Mouse (Mus musculus) right cerebral cortex, postnatal 14 days (tissue): ENCODE data around the gene Rgl1.
A peak's percentile ranks its signal among the peaks of the same experiment; 100 is the strongest.
"Not testable (repeated sequence)": the region's sequence is repeated elsewhere in the genome, so short reads cannot be mapped to it uniquely, and the experiment has no call there.

Experiments
- DNase-seq: peaks from one replicate; pipeline ENCODE4 v3.0.0; 2022

Gene Rgl1

DNA sequence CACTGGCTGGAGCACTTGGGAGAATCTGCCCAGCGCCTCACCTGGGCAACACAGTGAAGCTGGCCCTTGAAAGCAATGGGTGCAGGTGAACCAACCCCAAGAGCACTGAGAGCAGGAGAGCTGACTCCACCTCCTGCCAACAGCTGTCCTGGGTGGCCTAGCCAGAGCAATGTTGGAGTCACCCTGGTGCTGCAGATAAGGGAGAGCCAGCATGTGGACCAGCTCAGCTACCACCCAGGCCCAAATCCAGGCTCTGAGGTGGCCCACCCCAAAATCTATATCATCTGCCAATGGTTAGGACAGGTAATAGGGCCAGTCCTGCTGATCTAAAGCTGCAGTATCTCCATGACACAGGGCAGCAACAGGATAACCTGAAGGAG lies 114.7 kb downstream of the Rgl1 start:
- DNase-seq: no peak

DNA sequence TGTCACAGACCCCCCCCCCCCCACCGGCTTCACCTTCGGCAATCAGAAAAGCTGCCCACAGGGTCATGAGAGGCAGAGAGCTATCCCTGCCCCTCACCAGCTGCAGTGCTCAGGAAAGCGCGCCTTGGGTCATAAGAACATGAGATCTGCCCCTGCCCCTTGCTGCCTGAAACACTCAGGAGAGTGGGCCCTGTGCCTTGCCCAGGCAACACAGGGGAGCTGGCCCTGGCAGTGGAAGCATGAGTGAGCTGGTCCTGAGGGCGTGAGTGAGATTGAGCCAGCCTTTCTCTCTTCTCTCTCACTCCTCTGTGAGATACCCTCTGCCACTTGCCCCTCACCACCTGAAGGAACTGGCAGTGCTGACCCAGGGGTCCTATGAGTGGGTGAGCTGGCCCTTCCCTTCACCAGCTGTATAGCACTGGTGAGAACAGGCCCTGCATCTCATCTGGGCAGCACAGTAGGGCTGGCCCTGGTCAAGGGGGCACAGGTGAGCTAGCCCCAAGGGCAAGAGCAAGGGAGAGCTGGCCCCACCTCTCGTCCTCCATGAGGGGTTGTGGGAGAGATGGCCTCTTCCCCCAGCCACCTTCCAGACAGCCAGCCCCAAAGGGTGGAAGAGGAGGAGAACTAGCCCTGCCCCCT lies 115.2 kb downstream of the Rgl1 start:
- no peak for DNase-seq

DNA sequence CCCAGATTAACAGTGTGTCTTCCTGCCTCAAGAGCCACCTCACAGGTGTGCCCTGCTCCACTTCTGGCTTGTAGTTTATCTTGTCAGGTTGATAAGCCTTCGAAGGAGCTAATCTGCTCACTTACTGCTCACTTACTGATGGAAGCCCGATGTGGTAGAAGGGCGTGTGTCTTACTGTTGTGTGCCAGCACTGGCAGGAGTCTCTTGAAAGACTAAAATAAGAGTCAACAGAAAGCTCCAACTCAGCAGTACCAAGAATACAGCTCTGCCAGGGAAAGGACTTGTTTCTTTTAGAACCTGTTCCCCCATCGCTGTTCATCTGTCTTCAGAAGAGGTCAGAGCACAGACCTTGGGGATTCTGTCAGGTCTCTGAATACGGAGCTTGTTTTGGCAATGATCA lies 118.1 kb downstream of the Rgl1 start:
- no peak for DNase-seq

DNA sequence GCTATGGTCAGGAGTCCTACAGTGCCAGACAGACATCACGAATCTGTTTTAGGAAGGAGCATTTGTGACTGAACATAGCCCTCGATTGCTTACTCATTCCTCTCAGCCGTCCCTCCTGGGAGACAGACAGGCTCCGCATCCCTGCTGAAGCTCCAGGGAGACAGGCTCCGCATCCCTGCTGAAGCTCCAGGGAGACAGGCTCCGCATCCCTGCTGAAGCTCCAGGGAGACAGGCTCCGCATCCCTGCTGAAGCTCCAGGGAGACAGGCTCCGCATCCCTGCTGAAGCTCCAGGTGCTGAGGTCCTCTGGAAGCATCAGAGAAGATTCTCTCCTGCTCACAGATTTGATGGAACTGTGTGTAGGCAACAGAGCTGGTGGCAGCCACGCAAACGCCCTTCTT lies 123.9 kb downstream of the Rgl1 start:
- not testable (repeated sequence) for DNase-seq

DNA sequence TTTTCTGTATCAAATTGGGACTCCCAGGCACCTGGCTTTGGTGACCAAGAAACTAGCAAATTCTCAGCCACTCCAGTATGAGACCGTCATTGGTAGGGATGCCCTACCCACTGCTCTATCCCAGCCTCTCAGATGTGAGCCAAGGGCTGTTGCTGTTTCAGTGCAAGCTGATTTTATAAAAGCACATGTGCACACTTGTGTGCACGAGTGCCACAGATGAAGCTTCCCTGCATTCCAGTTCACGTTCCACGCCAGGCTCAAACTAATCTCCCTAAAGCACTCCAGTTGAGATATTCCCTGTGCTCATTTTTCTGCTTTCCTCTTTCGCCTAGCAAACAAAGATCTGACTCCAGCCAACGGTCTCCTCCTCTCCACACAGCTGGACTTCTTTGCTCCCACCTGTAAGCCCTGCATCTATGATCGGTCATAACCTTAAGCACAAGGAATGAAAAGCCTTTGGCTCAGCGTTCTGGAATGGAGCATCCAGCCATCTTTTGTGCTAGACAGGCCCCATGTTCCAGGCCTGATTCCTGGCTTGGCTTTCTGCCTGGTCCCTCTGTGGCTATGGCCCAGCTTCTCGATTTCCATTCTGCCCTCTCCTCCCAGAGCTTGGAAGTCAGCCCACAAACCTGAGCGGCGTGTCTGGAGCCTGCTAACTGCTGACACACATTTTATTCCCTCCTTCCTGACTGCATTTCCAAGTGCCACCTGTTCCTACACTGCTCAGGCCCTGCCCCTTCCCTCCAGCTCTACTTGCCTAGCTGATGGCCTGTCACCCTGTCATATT lies 125.8 kb downstream of the Rgl1 start:
- peak; percentile 54 for DNase-seq

DNA sequence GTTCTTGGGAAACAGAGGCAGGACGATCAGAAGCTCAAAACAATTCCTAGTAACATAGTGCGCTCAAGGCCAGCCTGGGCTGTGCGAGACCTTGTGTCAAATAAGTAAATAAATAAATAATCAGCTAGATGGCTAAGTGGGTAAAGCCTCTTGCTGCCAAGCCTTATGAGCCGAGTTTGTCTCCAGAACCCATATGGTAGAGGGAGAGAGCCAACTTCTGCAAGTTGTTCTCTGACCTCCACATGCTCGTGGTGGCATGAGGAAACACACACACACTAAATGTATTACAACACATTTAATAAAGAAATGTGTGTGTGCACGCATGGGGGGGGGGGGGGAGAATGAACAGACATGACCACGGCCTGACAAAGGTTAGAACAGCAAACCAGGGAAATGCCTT lies 126.8 kb downstream of the Rgl1 start:
- DNase-seq: no peak

DNA sequence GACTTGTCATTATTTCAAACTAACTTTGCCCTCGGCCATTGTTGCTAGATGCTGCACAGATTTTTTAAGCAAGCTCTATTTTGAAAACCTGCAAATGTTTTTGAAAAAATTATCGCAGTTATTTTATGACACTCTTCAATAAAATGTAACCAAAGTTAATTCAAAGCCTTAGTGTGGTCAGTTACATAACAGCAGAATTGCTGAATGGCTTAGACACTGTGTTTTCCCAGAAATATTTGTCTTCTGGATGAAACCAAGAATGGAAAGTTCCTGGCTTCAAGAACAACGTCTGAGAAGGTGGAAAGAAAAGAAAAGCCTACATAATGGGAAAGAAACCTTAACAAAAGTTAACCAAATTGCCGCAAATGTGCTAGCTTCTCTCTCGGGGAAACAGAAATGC lies 131.5 kb downstream of the Rgl1 start:
- DNase-seq: no peak

DNA sequence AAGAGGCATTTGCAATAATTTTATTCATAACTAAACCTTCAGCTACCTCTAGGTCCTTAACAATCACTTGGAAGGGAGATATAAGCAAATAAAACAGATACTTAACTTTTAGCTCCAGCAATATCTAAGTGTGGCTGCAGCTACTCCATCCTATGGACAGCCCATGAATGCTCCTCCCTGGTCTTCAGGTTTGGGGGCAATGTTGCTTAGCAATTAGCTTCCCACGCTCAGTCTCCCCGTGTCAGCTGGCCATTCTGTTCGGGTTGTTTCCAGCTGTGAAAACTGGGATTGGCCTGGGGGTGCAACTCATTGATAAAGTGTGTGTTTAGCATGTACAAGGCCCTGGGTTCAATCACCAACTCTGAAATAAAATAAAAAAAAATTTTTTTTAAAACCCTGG lies 136.4 kb downstream of the Rgl1 start:
- DNase-seq: no peak

DNA sequence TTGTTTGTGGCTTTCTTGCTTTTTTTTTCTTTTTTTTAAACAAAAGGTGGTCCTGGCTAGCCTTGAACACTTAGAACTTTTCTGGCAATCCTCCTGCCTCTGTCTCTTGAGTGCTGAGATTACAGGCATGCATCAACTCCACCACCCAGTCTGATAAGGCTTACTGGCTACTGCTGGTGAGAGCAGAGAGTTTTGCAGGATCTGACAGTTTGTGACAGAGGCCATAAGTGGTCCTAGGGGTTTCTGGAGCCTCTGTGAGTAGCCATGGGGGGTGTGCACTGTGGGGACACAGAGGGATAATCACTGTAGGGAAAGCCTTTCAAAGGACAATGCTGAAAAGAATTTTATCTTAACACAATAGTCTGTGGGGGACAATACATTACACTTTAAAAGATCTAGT lies 140.5 kb downstream of the Rgl1 start:
- DNase-seq: no peak

DNA sequence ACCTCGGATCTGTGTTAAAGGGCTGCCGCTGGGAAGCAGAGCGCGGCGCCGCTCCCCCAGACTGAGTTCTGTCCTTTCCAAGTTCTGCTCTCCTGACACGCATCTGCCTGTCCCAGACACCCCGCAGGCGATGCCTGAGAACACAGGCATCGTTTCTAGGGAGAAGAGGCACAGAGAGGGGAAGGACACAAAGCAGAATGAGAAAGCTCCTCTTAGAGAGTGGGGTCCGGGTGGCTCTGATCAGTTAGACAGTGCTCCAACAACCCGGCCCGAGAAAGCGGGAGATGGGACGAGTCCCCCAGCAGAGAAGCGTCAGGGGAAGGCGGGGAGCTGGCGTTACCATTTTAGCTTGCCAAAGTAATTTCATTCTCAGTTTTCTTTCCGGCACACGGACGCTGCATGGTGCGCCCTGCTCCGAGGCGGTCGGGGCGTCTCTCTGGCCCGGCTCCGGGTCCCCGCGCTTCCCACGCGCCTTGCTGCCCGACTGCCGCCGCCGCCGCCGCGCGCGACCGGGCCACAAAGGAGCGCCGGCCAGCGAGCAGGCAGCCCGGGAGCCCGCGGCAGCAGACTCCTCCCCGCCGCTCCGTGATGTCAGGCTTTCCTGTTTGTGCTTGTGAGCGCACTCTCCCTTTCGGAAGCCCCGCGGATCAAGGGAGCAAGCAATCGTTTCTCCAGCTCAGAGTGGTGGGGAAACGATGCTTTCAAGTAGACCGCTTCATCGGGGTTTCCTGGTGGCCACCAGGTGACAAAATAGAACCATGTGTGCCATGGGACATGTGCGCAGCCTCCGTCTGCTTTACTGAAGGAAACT lies 141.3 kb downstream of the Rgl1 start:
- peak; percentile 46 for DNase-seq

DNA sequence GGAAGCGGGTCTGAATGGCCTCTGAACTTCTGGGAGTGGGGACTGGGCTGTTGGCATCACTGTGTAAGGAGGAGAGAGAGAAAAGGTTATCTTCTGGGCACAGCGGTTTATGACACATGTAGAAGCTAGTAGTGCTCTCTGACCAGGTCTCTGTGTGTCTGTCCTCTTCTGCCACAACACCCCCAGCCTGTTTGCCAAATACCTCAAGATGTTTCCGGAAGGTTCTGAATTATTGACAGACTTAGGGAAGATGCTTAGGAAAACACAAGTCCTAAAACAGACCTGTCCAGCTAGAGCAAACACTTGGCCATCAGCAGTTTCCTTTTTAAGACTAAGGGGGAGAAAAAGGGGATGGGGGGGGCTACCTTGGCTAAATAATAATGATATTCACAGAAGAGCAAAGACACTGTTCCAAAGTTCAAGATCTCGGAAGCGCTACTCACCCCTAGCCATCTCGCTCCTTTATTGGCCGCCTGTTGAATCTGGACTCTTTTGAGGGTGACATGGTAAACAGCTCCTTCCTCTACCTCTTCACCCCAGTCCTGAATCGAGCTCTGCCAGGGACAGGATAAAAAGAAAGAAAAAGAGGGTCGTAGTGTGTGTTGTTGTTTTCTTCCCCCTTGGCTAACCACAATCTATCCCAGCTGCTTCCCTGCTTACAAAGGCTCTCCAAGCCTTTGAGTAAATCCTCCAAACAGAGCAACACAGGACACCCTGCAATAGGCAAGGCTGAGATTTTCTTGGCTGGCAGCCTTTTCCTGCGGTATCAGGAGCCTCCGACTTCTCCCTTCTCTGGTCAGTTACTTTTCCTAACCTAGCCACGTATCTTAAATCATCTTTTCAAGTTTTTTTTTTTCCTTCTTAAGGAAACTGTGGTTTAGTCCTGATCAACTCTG lies 142.5 kb downstream of the Rgl1 start:
- DNase-seq: no peak

DNA sequence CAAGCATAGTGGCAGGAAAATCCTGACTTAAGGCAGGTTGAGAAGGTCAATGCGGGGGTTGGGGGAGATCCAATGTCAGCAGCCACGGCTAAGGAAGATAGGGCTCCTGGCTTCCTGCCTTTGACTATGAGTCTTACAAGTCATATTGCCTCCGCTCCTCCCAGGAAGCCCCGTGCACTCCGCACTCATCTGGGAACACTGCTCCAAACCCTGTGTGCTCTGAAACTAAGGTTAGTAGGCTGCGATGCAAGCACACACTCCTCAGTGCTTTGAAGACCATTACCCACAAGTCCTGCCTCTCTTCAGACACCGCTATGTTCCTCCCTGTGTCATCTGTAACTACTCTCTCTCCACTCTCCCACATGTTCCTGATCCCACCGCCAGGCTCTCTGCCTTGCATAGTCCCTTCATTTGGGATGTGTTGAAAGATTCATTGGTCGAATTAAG lies 143.4 kb downstream of the Rgl1 start:
- no peak for DNase-seq

DNA sequence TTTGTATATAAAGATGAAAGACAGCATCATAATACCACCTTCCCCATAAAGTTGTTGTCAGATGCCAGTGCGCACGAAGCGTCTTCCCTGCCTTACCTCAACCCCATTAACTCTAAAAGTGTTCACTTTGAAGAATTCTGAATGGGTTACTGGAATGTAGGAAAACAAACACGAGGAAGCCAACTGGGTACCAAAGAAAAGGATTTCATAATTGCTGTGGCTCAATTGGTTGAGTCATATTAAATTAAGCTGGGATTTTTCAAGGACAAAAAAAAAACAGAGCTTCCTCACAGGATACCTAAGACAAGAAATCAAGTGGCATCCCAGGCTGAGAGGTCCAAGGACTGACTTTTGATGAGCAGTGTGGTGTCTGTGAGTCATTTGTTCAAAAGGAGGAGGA lies 144.5 kb downstream of the Rgl1 start:
- no peak for DNase-seq

DNA sequence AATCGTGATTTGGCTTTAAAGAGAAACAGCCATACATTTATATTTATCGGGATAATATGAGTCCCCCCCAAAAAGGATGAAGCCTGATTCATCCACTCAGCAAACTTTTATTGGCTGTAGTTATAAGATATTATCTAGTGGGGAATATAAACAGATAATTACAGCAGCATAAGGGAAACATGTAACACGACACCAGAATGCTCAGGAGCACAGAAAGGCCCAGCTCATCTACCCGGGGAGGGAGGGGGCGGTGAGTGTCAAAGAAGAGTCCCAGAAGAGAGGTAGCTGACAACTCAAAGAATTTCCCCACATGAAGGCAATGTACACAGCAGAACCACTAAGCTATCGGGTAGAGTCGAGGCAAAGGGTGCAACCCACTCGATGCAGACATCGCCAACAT lies 146.8 kb downstream of the Rgl1 start:
- no peak for DNase-seq

DNA sequence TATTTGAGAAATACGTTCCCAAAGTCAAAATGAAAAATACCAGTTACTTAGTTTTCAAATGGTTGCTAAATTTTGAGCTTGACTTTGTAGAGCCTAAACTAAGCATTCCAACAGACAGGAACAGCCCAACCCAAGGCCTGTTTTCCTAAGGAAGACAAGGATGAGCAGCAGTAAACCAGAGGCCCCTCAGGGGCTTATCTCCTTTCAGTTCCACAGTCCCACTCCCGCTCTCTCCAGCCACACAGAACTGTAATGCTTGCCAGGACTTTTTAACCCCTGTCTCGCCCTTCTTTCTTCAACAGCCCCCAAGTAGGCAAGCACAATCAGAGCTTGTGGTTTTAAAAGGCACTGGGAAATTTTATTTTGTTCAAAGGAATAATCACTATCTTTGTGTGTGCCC lies 147.3 kb downstream of the Rgl1 start:
- no peak for DNase-seq

DNA sequence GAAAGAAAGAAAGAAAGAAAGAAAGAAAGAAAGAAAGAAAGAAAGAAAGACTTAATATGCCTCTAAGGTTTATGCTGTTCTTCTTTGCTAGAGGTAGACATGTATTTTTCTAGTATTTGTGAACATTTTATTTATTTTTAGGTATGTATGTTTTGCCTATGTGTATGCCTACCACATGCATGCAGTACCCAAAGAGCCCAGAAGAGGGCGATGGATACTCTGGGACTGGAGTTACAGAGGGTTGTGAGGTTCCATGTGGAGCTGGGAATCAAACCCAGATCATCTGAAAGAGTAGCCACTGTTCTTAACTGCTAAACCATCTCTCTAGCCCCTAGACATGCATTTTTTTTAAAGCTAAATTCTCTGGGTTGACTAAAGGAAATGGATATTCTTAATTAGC lies 147.8 kb downstream of the Rgl1 start:
- no peak for DNase-seq

DNA sequence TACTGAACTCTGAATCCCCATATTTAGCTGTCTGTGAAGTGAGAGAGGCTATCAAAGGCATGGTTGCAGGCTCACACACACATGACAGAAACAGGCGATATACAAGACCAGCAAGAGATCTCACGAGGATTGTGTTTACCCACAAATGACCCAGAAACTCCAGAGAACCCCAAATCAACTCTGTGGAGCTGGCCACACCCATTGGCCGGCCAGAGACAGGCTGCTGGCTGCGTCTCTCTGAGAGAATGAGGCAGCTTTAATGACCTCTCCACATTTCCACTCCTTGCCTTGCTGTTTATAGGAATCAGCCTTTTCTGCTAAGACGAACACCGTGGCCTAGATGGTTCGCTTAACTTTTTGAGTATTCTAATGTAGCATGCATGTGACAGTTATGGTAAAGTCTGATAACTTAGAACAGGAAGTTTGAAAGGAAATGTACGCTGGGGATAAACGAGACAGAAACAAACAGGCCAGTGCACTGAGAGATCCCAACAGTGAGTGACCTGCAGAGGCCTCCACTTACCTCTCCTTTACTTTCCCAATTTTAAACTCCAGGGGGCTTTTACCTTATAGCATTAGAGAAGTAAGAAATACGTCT lies 148.3 kb downstream of the Rgl1 start:
- DNase-seq: no peak

DNA sequence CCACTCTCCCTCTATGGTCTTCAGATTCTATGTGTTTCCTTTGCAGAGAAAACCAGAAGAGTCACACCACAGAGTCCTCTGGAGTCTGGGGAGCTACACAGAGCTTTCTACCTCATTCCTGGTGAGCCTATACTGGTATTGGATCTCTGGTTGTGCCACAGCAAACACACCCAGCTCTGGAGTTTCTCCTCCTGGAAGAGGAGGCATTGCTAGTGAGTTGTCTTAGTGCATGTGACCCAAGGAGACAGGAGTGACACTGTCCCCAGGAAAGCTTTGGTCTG lies 149.4 kb downstream of the Rgl1 start:
- DNase-seq: no peak

DNA sequence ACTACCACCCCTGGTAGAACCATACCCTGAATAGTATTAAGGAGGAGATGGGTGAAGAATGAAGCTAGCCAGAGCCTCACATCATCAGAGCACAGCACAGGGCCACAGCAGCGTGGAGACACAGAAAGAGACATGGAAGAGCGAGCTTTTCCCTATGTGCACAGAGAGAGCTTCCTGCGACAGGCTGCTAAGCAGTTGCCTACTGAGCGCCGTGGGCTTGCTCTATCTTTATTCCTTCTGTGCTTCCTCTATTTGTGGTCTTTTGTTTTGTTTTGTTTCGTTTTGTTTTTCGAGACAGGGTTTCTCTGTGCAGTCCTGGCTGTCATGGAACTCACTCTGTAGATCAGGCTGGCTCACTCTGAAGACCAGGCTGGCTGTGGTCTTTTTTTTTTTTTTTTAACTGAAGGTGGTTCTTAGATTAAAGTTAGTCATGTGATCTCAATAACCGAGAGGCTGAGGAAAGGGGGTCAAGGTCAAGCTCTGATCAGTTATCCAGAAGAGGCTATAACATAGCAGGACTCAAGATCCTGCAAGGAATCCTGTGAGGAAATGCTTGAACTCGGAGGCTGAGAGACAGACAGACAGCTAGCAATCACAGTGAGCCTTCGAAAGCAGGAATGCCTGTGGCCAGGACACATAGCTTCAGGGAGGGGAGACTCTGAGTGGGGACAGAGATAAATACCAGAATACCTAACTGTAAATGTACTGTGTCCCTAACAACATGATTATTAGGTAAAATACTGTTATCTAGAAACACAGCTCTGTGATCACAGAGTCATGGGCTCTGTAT lies 150.0 kb downstream of the Rgl1 start:
- no peak for DNase-seq

DNA sequence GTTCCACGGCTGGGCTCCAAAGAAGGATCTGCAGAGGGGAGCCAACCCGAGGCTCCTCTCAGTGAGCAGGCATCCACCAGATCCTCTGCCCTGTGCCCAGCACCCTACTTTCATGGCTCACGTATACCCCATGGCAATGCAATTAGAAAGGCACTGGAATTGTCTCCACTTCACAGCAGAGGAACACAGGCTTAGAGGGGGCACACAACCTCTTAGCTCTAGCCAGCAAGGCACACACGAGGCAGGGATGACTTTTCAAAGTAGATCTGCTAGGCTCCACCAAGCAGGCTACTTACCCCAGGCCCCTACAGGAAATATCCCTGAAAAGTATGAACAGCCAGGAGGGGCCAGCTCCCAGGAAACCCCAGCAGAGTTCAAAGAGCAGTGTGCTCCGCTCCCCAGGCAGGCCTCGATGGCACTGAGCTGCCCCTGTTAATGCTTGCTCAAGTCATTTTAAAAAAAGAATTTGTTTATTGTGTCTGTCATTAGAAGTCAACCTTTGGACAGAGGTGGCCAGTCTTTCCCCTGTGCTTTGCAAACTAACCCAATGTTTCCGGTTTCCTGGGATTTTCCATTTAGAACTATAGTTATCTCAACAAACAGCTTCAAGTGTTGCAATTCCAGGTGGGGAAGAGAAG lies 151.3 kb downstream of the Rgl1 start:
- no peak for DNase-seq

DNA sequence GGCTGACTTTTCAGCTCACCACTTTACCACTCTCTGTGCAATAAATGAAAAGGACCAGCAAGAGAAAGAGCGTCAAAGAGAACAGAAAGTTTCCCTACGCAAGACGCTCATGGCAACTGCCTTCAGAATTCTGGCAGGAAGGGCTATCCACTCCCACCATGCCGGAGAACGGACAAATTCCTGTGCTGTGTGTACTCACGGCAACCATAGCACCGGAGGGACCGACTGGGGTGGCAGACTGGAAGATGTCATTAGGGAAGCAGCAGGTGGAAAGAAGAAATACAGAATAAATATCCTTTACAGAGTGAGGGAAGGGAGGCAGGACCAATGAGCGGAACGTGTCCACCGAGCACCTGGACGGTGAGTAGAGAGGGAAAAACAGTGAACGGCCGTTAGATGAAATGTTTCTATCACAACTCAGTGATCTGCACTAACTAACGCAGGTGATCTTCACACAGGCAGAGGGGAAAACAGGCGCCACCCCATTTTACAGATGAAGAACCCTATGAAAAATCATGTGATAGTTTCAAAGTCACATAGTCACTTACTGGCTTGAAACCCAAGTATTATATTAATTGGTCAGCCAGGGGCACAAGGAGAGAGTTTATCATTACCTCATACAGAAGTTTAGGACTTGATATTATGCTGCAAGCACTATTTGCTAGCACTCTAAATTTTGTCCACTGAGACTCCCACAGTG lies 152.8 kb downstream of the Rgl1 start:
- DNase-seq: no peak
